Mouse (Mus musculus) neural tube, embryonic 14.5 days (tissue): ENCODE data around the gene Sbf1. TPM values are rescaled to one million over a fixed set of nuclear protein-coding genes. Genes with fewer than 3 reads are reported as not detected.

Experiments used
- ATAC-seq: fragments of 200-750 bp; cut with Nextera tagmentation; 2 replicates; pipeline ENCODE4 v1.8.0; 2017; ENCODE audit warnings: low read depth, mild to moderate bottlenecking, moderate TSS enrichment, moderate library complexity
- H3K27ac ChIP-seq: fragments of 300-500 bp; sonication (generic); 2 replicates; pipeline ENCODE4 v1.5.1; 2014; ENCODE audit warnings: low read depth, mild to moderate bottlenecking, control low read depth, low read length, moderate library complexity, mixed read lengths
- H3K27me3 ChIP-seq: fragments of 300-500 bp; sonication (generic); 2 replicates; pipeline ENCODE4 v1.6.1; 2014; ENCODE audit warnings: low read length; ENCODE audit not compliant: control insufficient read depth, insufficient read depth
- H3K36me3 ChIP-seq: fragments of 300-500 bp; sonication (generic); 2 replicates; pipeline ENCODE4 v1.6.1; 2014; ENCODE audit warnings: low read length, mixed read lengths; ENCODE audit not compliant: control insufficient read depth, insufficient read depth
- H3K4me1 ChIP-seq: fragments of 300-500 bp; sonication (generic); 2 replicates; pipeline ENCODE4 v1.6.1; 2014; ENCODE audit warnings: low read length; ENCODE audit not compliant: control insufficient read depth, insufficient read depth
- H3K4me2 ChIP-seq: fragments of 300-500 bp; sonication (generic); 2 replicates; pipeline ENCODE4 v1.6.1; 2014; ENCODE audit warnings: mild to moderate bottlenecking, low read depth, low read length, control low read depth
- H3K4me3 ChIP-seq: fragments of 300-500 bp; sonication (generic); 2 replicates; pipeline ENCODE4 v1.5.1; 2014; ENCODE audit warnings: low read depth, low read length, control low read depth, mixed read lengths
- H3K9ac ChIP-seq: fragments of 300-500 bp; sonication (generic); replicated peaks from 2 replicates; pipeline ENCODE4 v1.6.1; 2014; ENCODE audit warnings: low read depth, mild to moderate bottlenecking, control low read depth, low read length, mixed read lengths
- H3K9me3 ChIP-seq: fragments of 300-500 bp; sonication (generic); 2 replicates; pipeline ENCODE4 v1.6.1; 2016; ENCODE audit warnings: low read length; ENCODE audit not compliant: control insufficient read depth
- WGBS: fragments of 180-500 bp; shearing (Covaris S2); extraction: QIAGEN DNeasy Blood & Tissue Kit; methylation state at CpG from one replicate; pipeline ENCODE4 v1.1.7; 2014; 5-methylcytosine and 5-hydroxymethylcytosine counted together
- polyA plus RNA-seq: library from polyadenylated mRNA; unstranded; fragments of >200 nt; fragmentation: Nextera tagmentation; extraction: Ambion mirVana; gene quantifications from 2 replicates; pipeline ENCODE4 v1.2.1, GENCODE M21; 2014

Sbf1 gene
- polyA plus RNA-seq, 1 experiment from 2014 or later, result 122 TPM

DNA sequence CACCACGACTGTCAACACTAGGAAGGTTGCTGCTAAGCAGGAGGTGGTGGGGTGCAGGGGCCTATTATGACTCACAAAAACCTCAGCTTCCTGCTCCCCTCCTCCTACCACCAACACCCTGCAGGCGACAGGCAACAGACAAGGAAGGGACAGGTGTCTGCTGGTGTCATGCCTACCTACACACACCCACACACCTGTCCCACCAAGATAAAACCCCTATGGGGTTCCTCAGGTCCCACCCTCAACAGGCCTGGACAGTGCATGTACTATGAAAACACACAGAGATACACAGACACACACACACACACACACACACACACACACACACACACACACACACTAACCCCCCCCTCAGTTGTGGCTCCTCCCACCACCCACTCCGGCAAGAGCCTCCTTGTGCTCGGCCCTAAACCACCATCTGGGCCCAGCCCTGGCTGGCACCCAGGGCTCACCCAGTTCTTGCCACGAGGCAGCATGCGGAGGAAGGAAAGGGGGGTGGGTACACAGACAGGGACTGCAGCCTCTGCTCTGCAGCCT is 5.1 kb downstream of the Sbf1 start:
- Histone ChIP-seq H3K9ac (no peak overlapping the region), H3K4me1 (peaks cover 16% of the 10 kb centered on the region), H3K9me3 (no peaks in the 10 kb centered on the region), H3K27me3 (no peaks in the 10 kb centered on the region), H3K4me3 (no peak overlapping the region), H3K4me2 (no peak overlapping the region), H3K27ac (no peak overlapping the region), H3K36me3 (peaks cover 15% of the 10 kb centered on the region; the same call in 1 of the 2 replicates)
- 57% methylated on average over 6 of the region's 6 CpGs for WGBS
- ATAC-seq, result no peak

GRCm38 (mm10) chr15:89308406-89309139 is 6.5 kb downstream of the Sbf1 start:
- H3K9me3 ChIP-seq, result no peaks in the 10 kb centered on the region
- 92% methylated on average over 7 of the region's 7 CpGs for WGBS
- no peak overlapping the region for H3K4me3 ChIP-seq
- no peak overlapping the region for H3K9ac ChIP-seq
- no peak for ATAC-seq
- H3K27me3 ChIP-seq, result no peaks in the 10 kb centered on the region
- H3K36me3 ChIP-seq, result peaks cover 27% of the 10 kb centered on the region
- no peak overlapping the region for H3K27ac ChIP-seq
- no peak overlapping the region for H3K4me2 ChIP-seq
- peaks cover 8% of the 10 kb centered on the region for H3K4me1 ChIP-seq

GRCm38 (mm10) chr15:89307461-89307860 is 7.7 kb downstream of the Sbf1 start:
- Histone ChIP-seq H3K36me3 (peaks cover 34% of the 10 kb centered on the region), H3K9me3 (no peaks in the 10 kb centered on the region)
- WGBS, result 93% methylated on average over 13 of the region's 13 CpGs

GRCm38 (mm10) chr15:89305966-89306365 is 9.1 kb downstream of the Sbf1 start:
- no peak overlapping the region for H3K4me3 ChIP-seq
- no peak overlapping the region for H3K4me2 ChIP-seq
- H3K27me3 ChIP-seq, result no peaks in the 10 kb centered on the region
- ATAC-seq, result no peak
- no peak overlapping the region for H3K27ac ChIP-seq
- H3K4me1 ChIP-seq, result 0 out of 2 replicates have a peak, but pooled peaks cover 3% of the 10 kb centered on the region
- WGBS, result 74% methylated on average over 1 of the region's 1 CpGs
- peaks cover 48% of the 10 kb centered on the region for H3K36me3 ChIP-seq
- H3K9me3 ChIP-seq, result no peaks in the 10 kb centered on the region
- no peak overlapping the region for H3K9ac ChIP-seq

More at GRCm38 (mm10) chr15:89307461-89307860, 7.7 kb downstream of the Sbf1 start:
- Histone ChIP-seq H3K4me3 (no peak overlapping the region), H3K4me1 (0 out of 2 replicates have a peak, but pooled peaks cover 3% of the 10 kb centered on the region), H3K27ac (no peak overlapping the region), H3K27me3 (no peaks in the 10 kb centered on the region), H3K4me2 (no peak overlapping the region), H3K9ac (no peak overlapping the region)
- ATAC-seq, result no peak

DNA sequence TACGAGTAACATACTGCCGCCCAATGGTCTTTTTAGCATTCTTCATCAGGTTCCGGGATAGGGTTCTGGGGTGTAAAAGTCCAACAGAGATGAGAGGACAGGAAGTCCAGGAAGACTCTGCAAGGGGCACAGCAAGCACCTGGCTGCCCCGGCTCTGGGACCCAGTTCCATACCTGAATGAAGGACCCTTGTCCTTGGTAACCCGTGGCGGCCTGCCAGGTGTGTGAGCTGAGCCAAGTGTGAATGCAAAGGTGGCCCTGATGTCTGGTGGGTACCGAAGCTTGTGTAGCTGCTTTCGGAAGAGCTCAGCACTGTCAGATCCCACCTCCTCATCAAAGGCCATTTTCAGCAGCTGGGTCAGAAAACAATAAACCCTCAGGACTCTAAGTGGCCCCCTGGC is 14.5 kb downstream of the Sbf1 start:
- H3K4me2 ChIP-seq, result no peak overlapping the region
- H3K27ac ChIP-seq, result no peak overlapping the region
- no peak for ATAC-seq
- H3K27me3 ChIP-seq, result no peaks in the 10 kb centered on the region
- no peak overlapping the region for H3K9ac ChIP-seq
- no peaks in the 10 kb centered on the region for H3K4me1 ChIP-seq
- H3K9me3 ChIP-seq, result no peaks in the 10 kb centered on the region
- no peak overlapping the region for H3K4me3 ChIP-seq
- H3K36me3 ChIP-seq, result peaks cover 73% of the 10 kb centered on the region
- 98% methylated on average over 8 of the region's 8 CpGs for WGBS

- no peak overlapping the region for H3K9ac ChIP-seq
- WGBS, result 90% methylated on average over 13 of the region's 13 CpGs
- peaks cover 75% of the 10 kb centered on the region for H3K36me3 ChIP-seq
- H3K4me2 ChIP-seq, result no peak overlapping the region
- no peaks in the 10 kb centered on the region for H3K9me3 ChIP-seq
- no peak for ATAC-seq
- no peaks in the 10 kb centered on the region for H3K27me3 ChIP-seq
- no peak overlapping the region for H3K4me3 ChIP-seq
- no peaks in the 10 kb centered on the region for H3K4me1 ChIP-seq
- H3K27ac ChIP-seq, result no peak overlapping the region
Measured at GRCm38 (mm10) chr15:89300180-89300579, 14.9 kb downstream of the Sbf1 start.

DNA sequence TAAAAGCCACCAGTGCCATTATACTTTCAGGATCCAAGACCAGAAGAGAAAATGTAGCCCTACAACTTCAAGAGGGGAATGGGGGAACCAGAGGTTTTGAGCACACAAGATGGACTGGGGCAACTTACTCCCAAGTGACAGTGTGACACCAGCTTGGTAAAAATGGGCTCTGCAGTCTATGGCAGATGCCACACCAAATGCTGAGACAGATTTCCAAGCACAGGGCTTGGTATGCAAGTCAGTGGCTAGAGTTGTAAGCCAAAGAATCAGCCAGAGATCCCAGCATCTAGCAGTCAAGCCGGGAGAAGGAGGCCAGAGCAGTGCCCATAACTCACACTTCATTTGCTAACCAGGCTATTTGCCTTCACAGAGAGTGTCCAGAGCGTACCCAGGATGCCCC is 17.4 kb downstream of the Sbf1 start:
- Histone ChIP-seq H3K27ac (no peak overlapping the region), H3K9ac (no peak overlapping the region), H3K4me3 (no peak overlapping the region), H3K4me1 (no peaks in the 10 kb centered on the region), H3K36me3 (peaks cover 83% of the 10 kb centered on the region), H3K4me2 (no peak overlapping the region), H3K9me3 (no peaks in the 10 kb centered on the region), H3K27me3 (no peaks in the 10 kb centered on the region)
- no peak for ATAC-seq
- 94% methylated on average over 2 of the region's 2 CpGs for WGBS

GRCm38 (mm10) chr15:89296465-89296864 is 18.6 kb downstream of the Sbf1 start:
- no peak overlapping the region for H3K9ac ChIP-seq
- peaks cover 76% of the 10 kb centered on the region for H3K36me3 ChIP-seq
- H3K27me3 ChIP-seq, result no peaks in the 10 kb centered on the region
- no peaks in the 10 kb centered on the region for H3K4me1 ChIP-seq
- WGBS, result 65% methylated on average over 1 of the region's 1 CpGs
- ATAC-seq, result no peak
- H3K27ac ChIP-seq, result no peak overlapping the region
- H3K4me2 ChIP-seq, result no peak overlapping the region
- no peaks in the 10 kb centered on the region for H3K9me3 ChIP-seq
- H3K4me3 ChIP-seq, result no peak overlapping the region

DNA sequence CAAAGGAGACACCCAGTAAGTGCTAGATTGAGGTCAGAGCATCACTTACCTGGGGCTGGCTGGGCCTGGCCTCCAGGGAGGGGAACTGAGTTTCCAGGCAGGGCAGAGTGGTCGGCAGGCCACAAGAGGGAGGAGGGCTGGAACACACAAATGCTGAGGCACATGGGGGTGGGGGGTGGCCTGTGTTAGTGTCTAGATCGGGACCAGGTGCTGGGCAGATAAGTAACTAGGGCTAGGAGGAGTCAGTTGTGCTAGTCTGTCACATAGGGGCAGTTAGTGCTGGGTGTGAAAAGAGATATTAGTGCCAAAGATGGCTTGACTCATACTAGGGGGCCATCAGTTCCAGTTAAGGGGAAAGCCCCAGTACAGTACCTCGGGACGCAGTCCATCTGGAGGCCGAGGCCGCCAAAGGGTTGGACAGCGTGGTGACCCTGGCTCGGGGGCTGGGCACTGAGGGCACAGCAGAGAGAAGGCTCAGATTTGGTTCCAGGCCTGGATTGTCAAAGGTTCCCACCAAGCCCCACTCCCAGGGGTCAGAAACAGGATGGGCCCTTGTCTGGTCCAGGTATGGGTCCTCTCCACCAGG is 19.4 kb downstream of the Sbf1 start:
- Histone ChIP-seq H3K36me3 (peaks cover 71% of the 10 kb centered on the region), H3K9ac (no peak overlapping the region), H3K4me2 (no peak overlapping the region), H3K4me1 (no peaks in the 10 kb centered on the region), H3K27ac (no peak overlapping the region), H3K4me3 (no peak overlapping the region), H3K9me3 (no peaks in the 10 kb centered on the region), H3K27me3 (no peaks in the 10 kb centered on the region)
- no peak for ATAC-seq
- 95% methylated on average over 8 of the region's 8 CpGs for WGBS
